Mouse (Mus musculus): ENCODE data around the gene Snx32. TPM values are rescaled to one million over a fixed set of nuclear protein-coding genes. Genes with fewer than 3 reads are reported as not detected.

Snx32 gene
- polyA plus RNA-seq, 1 experiment from 2014 or later: 74.3 TPM

GRCm38 (mm10) chr19:5444954-5445353 is 65.4 kb downstream of the Snx32 start:
- Histone ChIP-seq H3K9ac (no peak overlapping the region), H3K4me3 (no peak overlapping the region), H3K4me2 (no peak overlapping the region), H3K27me3 (peaks cover 65% of the 10 kb centered on the region), H3K4me1 (replicated peaks) (peaks cover 18% of the 10 kb centered on the region), H3K36me3 (no peaks in the 10 kb centered on the region), H3K27ac (replicated peaks) (no peak overlapping the region), H3K9me3 (peaks cover 4% of the 10 kb centered on the region; the same call in 1 of the 2 replicates)
- ATAC-seq (ENCODE audit: low read depth): no peak
- WGBS: 39% methylated on average over 7 of the region's 7 CpGs

- 66% methylated on average over 9 of the region's 9 CpGs for WGBS
- no peak overlapping the region for H3K9ac ChIP-seq
- H3K4me1 ChIP-seq (replicated peaks): peaks cover 18% of the 10 kb centered on the region
- no peak overlapping the region for H3K4me3 ChIP-seq
- H3K4me2 ChIP-seq: no peak overlapping the region
- H3K27me3 ChIP-seq: peaks cover 60% of the 10 kb centered on the region
- H3K9me3 ChIP-seq: peaks cover 4% of the 10 kb centered on the region; the same call in 1 of the 2 replicates
- no peak overlapping the region for H3K27ac ChIP-seq (replicated peaks)
- no peak for ATAC-seq (ENCODE audit: low read depth)
- no peaks in the 10 kb centered on the region for H3K36me3 ChIP-seq
These were observed 65.9 kb downstream of the Snx32 start for GRCm38 (mm10) chr19:5444371-5444908.

Other genes starting within 250 kb of the Snx32 start
- gene Pacs1, start 237.4 kb downstream of the Snx32 start, polyA plus RNA-seq (2015; fragmentation: Nextera tagmentation; extraction: Ambion mirVana): 36.3 and 41.0 TPM in 2 replicates
- 344 and 351 TPM in 2 replicates for gene Sf3b2, start 215.1 kb downstream of the Snx32 start, polyA plus RNA-seq (2015; fragmentation: Nextera tagmentation; extraction: Ambion mirVana)
- gene Gal3st3, start 212.2 kb downstream of the Snx32 start, polyA plus RNA-seq (2015; fragmentation: Nextera tagmentation; extraction: Ambion mirVana): 34.1 and 34.6 TPM in 2 replicates
- gene Catsper1, start 174.8 kb downstream of the Snx32 start, polyA plus RNA-seq (2015; fragmentation: Nextera tagmentation; extraction: Ambion mirVana): not detected in 2 replicates
- gene Cst6, start 161.0 kb downstream of the Snx32 start, polyA plus RNA-seq (2015; fragmentation: Nextera tagmentation; extraction: Ambion mirVana): 8.9 and 9.7 TPM in 2 replicates
- gene Eif1ad, start 143.8 kb downstream of the Snx32 start, polyA plus RNA-seq (2015; fragmentation: Nextera tagmentation; extraction: Ambion mirVana): 51.1 and 55.2 TPM in 2 replicates
- gene Banf1, start 143.4 kb downstream of the Snx32 start, polyA plus RNA-seq (2015; fragmentation: Nextera tagmentation; extraction: Ambion mirVana): 311 and 317 TPM in 2 replicates
- 72.2 and 74.8 TPM in 2 replicates for gene Sart1, start 121.8 kb downstream of the Snx32 start, polyA plus RNA-seq (2015; fragmentation: Nextera tagmentation; extraction: Ambion mirVana)
- 0.20 TPM in 1 of 2 replicates, not detected in the other for gene Tsga10ip, start 108.0 kb downstream of the Snx32 start, polyA plus RNA-seq (2015; fragmentation: Nextera tagmentation; extraction: Ambion mirVana)
- gene Drap1, start 85.6 kb downstream of the Snx32 start, polyA plus RNA-seq (2015; fragmentation: Nextera tagmentation; extraction: Ambion mirVana): 318 and 326 TPM in 2 replicates
- gene AI837181, start 85.4 kb downstream of the Snx32 start, polyA plus RNA-seq (2015; fragmentation: Nextera tagmentation; extraction: Ambion mirVana): 69.5 and 75.5 TPM in 2 replicates
- 0.59 TPM in 1 of 2 replicates, not detected in the other for gene Fosl1, start 63.0 kb downstream of the Snx32 start, polyA plus RNA-seq (2015; fragmentation: Nextera tagmentation; extraction: Ambion mirVana)
- 10.7 and 11.1 TPM in 2 replicates for gene Ccdc85b, start 52.6 kb downstream of the Snx32 start, polyA plus RNA-seq (2015; fragmentation: Nextera tagmentation; extraction: Ambion mirVana)
- gene Fibp, start 49.9 kb downstream of the Snx32 start, polyA plus RNA-seq (2015; fragmentation: Nextera tagmentation; extraction: Ambion mirVana): 163 and 164 TPM in 2 replicates
- gene Ctsw, start 42.0 kb downstream of the Snx32 start, polyA plus RNA-seq (2015; fragmentation: Nextera tagmentation; extraction: Ambion mirVana): 3.2 and 5.6 TPM in 2 replicates
- gene Efemp2, start 36.6 kb downstream of the Snx32 start, polyA plus RNA-seq (2015; fragmentation: Nextera tagmentation; extraction: Ambion mirVana): 56.9 and 60.8 TPM in 2 replicates
- gene Mus81, start 22.1 kb downstream of the Snx32 start, polyA plus RNA-seq (2015; fragmentation: Nextera tagmentation; extraction: Ambion mirVana): 40.4 and 43.2 TPM in 2 replicates
- 3,494 and 3,643 TPM in 2 replicates for gene Cfl1, start 20.1 kb downstream of the Snx32 start, polyA plus RNA-seq (2015; fragmentation: Nextera tagmentation; extraction: Ambion mirVana)
- not detected in 2 replicates for gene 1700020D05Rik, start 6.8 kb downstream of the Snx32 start, polyA plus RNA-seq (2015; fragmentation: Nextera tagmentation; extraction: Ambion mirVana)
- gene Ovol1, start 50.1 kb upstream of the Snx32 start, polyA plus RNA-seq (2015; fragmentation: Nextera tagmentation; extraction: Ambion mirVana): 0.11 TPM in 1 of 2 replicates, not detected in the other
- gene Ap5b1, start 57.5 kb upstream of the Snx32 start, polyA plus RNA-seq (2015; fragmentation: Nextera tagmentation; extraction: Ambion mirVana): 2.9 and 3.5 TPM in 2 replicates
- gene Rnaseh2c, start 91.3 kb upstream of the Snx32 start, polyA plus RNA-seq (2015; fragmentation: Nextera tagmentation; extraction: Ambion mirVana): 79.2 and 87.8 TPM in 2 replicates
- 72.3 and 77.2 TPM in 2 replicates for gene Kat5, start 99.7 kb upstream of the Snx32 start, polyA plus RNA-seq (2015; fragmentation: Nextera tagmentation; extraction: Ambion mirVana)
- 33.8 and 36.5 TPM in 2 replicates for gene Rela, start 126.9 kb upstream of the Snx32 start, polyA plus RNA-seq (2015; fragmentation: Nextera tagmentation; extraction: Ambion mirVana)
- gene Sipa1, start 153.2 kb upstream of the Snx32 start, polyA plus RNA-seq (2015; fragmentation: Nextera tagmentation; extraction: Ambion mirVana): 19.1 and 19.8 TPM in 2 replicates
- 17.4 and 18.0 TPM in 2 replicates for gene Map3k11, start 178.2 kb upstream of the Snx32 start, polyA plus RNA-seq (2015; fragmentation: Nextera tagmentation; extraction: Ambion mirVana)
- 23.0 TPM in 2 replicates for gene Pcnx3, start 178.4 kb upstream of the Snx32 start, polyA plus RNA-seq (2015; fragmentation: Nextera tagmentation; extraction: Ambion mirVana)
- gene Kcnk7, start 193.8 kb upstream of the Snx32 start, polyA plus RNA-seq (2015; fragmentation: Nextera tagmentation; extraction: Ambion mirVana): not detected in 2 replicates
- 8.3 and 9.6 TPM in 2 replicates for gene Ehbp1l1, start 215.8 kb upstream of the Snx32 start, polyA plus RNA-seq (2015; fragmentation: Nextera tagmentation; extraction: Ambion mirVana)
- 186 and 194 TPM in 2 replicates for gene Fam89b, start 219.1 kb upstream of the Snx32 start, polyA plus RNA-seq (2015; fragmentation: Nextera tagmentation; extraction: Ambion mirVana)
- 16.0 and 17.0 TPM in 2 replicates for gene Ltbp3, start 230.4 kb upstream of the Snx32 start, polyA plus RNA-seq (2015; fragmentation: Nextera tagmentation; extraction: Ambion mirVana)

All from neural tube, embryonic 13.5 days (tissue).